Mouse (Mus musculus) G1E (cell line): Measurements from ENCODE around the gene Cyp2t4. TPM values are rescaled to one million over a fixed set of nuclear protein-coding genes. Genes with fewer than 3 reads are reported as not detected.

Experiments
- ATAC-seq: 2 replicates; pipeline ENCODE4 v1.8.0; 2016; ENCODE audit warnings: mild to moderate bottlenecking; ENCODE audit not compliant: insufficient number of reproducible peaks, poor library complexity, low FRiP score, severe bottlenecking; ENCODE audit errors: extremely low read depth
- DNase-seq: peaks from one replicate; pipeline ENCODE4 v3.0.0; 2012; ENCODE audit warnings: low spot score
- H3K27me3 ChIP-seq: 2 replicates; pipeline ENCODE4 v1.6.1; 2012; ENCODE audit warnings: mild to moderate bottlenecking, low read length, inconsistent platforms; ENCODE audit not compliant: insufficient read depth
- H3K36me3 ChIP-seq: replicated peaks from 2 replicates; pipeline ENCODE3; 2012; ENCODE audit warnings: mild to moderate bottlenecking, inconsistent platforms
- H3K4me1 ChIP-seq: 2 replicates; pipeline ENCODE4 v1.6.1; 2012; ENCODE audit warnings: low read depth, low read length, inconsistent platforms, mixed read lengths; ENCODE audit not compliant: insufficient read depth
- H3K4me3 ChIP-seq: 2 replicates; pipeline ENCODE4 v1.5.1; 2012; ENCODE audit warnings: low read depth, mild to moderate bottlenecking, inconsistent platforms, low read length, moderate library complexity, mixed read lengths
- H3K9me3 ChIP-seq: replicated peaks from 2 replicates; pipeline ENCODE4 v1.6.1; 2012; ENCODE audit warnings: inconsistent platforms
- CTCF ChIP-seq: IDR thresholded peaks from 2 replicates; pipeline ENCODE4 v1.5.1; 2012; ENCODE audit warnings: low read depth, low read length, inconsistent platforms, mixed read lengths
- GATA1 ChIP-seq: IDR thresholded peaks from 2 replicates; pipeline ENCODE4 v1.6.1; 2012; ENCODE audit warnings: borderline replicate concordance, low read length, inconsistent platforms, mixed read lengths
- GATA2 ChIP-seq: IDR thresholded peaks from 2 replicates; pipeline ENCODE4 v1.6.1; 2012; ENCODE audit warnings: low read depth, low read length, inconsistent platforms, borderline replicate concordance
- POLR2AphosphoS5 ChIP-seq: IDR thresholded peaks from 2 replicates; pipeline ENCODE4 v1.6.1; 2012; ENCODE audit warnings: low read depth, low read length, inconsistent platforms; ENCODE audit not compliant: insufficient replicate concordance
- TAL1 ChIP-seq: conservative IDR thresholded peaks from 2 replicates; pipeline ENCODE4 v1.6.1; 2012; ENCODE audit warnings: low read depth, low read length, inconsistent platforms, mixed read lengths
- polyA plus RNA-seq: library from polyadenylated mRNA; stranded (reverse); fragments of >175 nt; gene quantifications from 2 replicates; pipeline ENCODE4 v1.2.3, GENCODE M21; 2012
- total RNA-seq, 2 experiments: library from RNA; stranded (forward) in 1 of 2; stranded (reverse) in 1 of 2; fragments of 200-1000 nt in 1 of 2; fragments of >200 nt in 1 of 2; fragmentation: Nextera tagmentation in 1 of 2; gene quantifications; 2 replicates each; pipeline ENCODE4 v1.2.3; 2014 to 2017

Cyp2t4 gene
- total and polyA plus RNA-seq, 3 experiments, result not detected

DNA sequence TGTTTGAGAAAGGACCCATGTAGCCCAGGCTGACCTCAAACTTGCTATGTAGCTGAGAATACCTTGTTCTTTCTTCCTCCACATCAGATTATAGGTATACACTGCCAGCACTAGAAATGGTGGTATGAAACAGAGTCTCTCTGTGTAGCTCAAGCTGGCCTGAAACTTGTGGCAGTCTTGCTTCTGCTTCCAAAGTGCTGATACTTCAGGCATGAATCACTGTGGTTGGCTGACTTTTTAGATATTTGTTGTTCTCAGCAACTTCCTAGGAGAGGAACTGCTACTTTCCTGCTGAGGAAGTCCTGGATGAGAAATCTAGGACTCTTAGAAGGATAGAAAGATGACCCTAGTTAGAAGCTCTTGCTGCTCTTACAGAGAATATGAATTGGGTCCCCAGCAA is 44.8 kb downstream of the Cyp2t4 start:
- Histone ChIP-seq H3K36me3 (peaks cover 72% of the 10 kb centered on the region), H3K4me3 (no peak overlapping the region), H3K27me3 (no peaks in the 10 kb centered on the region), H3K4me1 (peaks cover 33% of the 10 kb centered on the region), H3K9me3 (no peaks in the 10 kb centered on the region)
- no peak for DNase-seq
- no peak for TF ChIP-seq GATA2
- TF ChIP-seq GATA1, result no peak
- no peak for TF ChIP-seq POLR2AphosphoS5
- TF ChIP-seq CTCF, result no peak
- TF ChIP-seq TAL1, result no peak
- ATAC-seq, result no peak

DNA sequence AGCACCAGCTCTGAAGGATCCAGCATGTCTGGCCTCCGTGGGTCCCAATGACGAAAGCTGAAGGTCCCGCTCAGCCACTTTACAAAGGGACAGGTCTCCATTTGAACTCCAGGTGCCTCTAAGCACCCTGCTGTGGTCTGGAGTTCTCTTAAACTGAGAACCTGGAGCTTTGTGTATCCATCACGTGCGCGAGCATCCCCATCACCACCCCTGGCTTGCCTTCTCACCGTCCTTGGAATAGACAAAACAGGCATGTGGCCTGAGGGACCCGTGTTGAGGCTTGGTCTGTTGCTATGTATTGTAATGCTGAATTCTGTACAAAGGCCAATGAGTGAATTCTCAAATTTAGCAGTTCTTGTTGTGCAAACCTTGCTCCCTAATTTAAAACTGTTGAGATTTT is 45.3 kb downstream of the Cyp2t4 start:
- peaks cover 29% of the 10 kb centered on the region for H3K4me1 ChIP-seq
- TF ChIP-seq TAL1, result no peak
- TF ChIP-seq GATA2, result no peak
- no peak for TF ChIP-seq GATA1
- TF ChIP-seq CTCF, result no peak
- no peak for TF ChIP-seq POLR2AphosphoS5
- no peak overlapping the region for H3K4me3 ChIP-seq
- ATAC-seq (no peak), DNase-seq (no peak)
- peaks cover 72% of the 10 kb centered on the region for H3K36me3 ChIP-seq
- no peaks in the 10 kb centered on the region for H3K9me3 ChIP-seq
- no peaks in the 10 kb centered on the region for H3K27me3 ChIP-seq

DNA sequence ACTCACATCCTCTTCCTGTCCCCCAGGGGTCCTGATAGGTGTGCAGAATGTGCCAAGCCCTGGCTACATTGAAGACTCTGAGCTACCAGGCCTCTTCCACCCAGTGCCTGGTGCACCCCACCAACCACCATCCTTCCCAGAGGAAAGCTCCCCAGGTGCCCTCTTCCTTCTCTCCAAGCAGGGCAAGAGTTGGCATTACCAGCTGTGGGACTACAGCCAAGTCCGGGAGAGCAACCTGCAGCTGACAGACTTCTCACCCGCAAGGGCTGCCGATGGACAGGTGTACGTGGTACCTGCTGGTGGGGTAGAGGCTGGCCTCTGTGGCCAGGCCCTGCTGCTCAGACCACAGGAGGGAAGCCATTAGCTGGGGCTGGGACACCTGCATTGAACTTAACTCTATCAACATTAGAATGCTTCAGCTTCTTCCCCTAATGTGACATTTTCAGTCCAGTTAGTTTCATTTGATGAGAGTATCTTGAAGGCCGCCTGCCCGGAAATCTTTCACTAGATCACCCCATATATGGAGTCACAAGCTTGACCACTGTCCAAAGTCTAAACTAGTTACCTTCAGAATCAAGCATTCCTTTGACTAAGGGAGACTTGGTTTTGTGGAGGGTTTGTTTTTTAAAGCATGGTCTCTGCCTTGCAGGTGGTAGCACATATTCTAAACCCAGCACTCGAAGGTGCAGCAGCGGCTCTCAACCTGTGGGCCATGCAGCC is 50.4 kb downstream of the Cyp2t4 start:
- Histone ChIP-seq H3K4me1 (peaks cover 3% of the 10 kb centered on the region; the same call in 1 of the 2 replicates), H3K4me3 (no peak overlapping the region), H3K9me3 (no peaks in the 10 kb centered on the region), H3K27me3 (no peaks in the 10 kb centered on the region), H3K36me3 (peaks cover 84% of the 10 kb centered on the region)
- no peak for ATAC-seq
- TF ChIP-seq POLR2AphosphoS5, result no peak
- no peak for TF ChIP-seq CTCF
- TF ChIP-seq TAL1, result no peak
- TF ChIP-seq GATA1, result no peak
- TF ChIP-seq GATA2, result no peak
- DNase-seq, result no peak

Other genes starting within 250 kb of the Cyp2t4 start
- not detected in 2 replicates for gene Cyp2a22, start 214.3 kb upstream of the Cyp2t4 start, total RNA-seq (2014; fragmentation: Nextera tagmentation)
- gene Cyp2a22, start 214.3 kb upstream of the Cyp2t4 start, total RNA-seq (2017), result 0.11 TPM in 1 of 2 replicates, not detected in the other
- not detected in 2 replicates for gene Cyp2a22, start 214.3 kb upstream of the Cyp2t4 start, polyA plus RNA-seq
- gene Cyp2a12, start 124.6 kb upstream of the Cyp2t4 start, total RNA-seq (2014; fragmentation: Nextera tagmentation), result not detected in 2 replicates
- not detected in 2 replicates for gene Cyp2a12, start 124.6 kb upstream of the Cyp2t4 start, total RNA-seq (2017)
- gene Cyp2a12, start 124.6 kb upstream of the Cyp2t4 start, polyA plus RNA-seq, result not detected in 2 replicates
- gene Cyp2f2, start 33.8 kb upstream of the Cyp2t4 start, total RNA-seq (2014; fragmentation: Nextera tagmentation), result not detected in 2 replicates
- not detected in 2 replicates for gene Cyp2f2, start 33.8 kb upstream of the Cyp2t4 start, total RNA-seq (2017)
- not detected in 2 replicates for gene Cyp2f2, start 33.8 kb upstream of the Cyp2t4 start, polyA plus RNA-seq
- 16.9 and 22.0 TPM in 2 replicates for gene Egln2, start 13.1 kb downstream of the Cyp2t4 start, total RNA-seq (2014; fragmentation: Nextera tagmentation)
- 42.6 and 46.4 TPM in 2 replicates for gene Egln2, start 13.1 kb downstream of the Cyp2t4 start, total RNA-seq (2017)
- 74.6 and 101 TPM in 2 replicates for gene Egln2, start 13.1 kb downstream of the Cyp2t4 start, polyA plus RNA-seq
- 36.5 and 37.4 TPM in 2 replicates for gene Rab4b, start 25.2 kb downstream of the Cyp2t4 start, total RNA-seq (2014; fragmentation: Nextera tagmentation)
- 14.6 and 15.2 TPM in 2 replicates for gene Rab4b, start 25.2 kb downstream of the Cyp2t4 start, total RNA-seq (2017)
- gene Rab4b, start 25.2 kb downstream of the Cyp2t4 start, polyA plus RNA-seq, result 182 and 204 TPM in 2 replicates
- 0.83 TPM in 1 of 2 replicates, not detected in the other for gene Gm21983, start 27.4 kb downstream of the Cyp2t4 start, total RNA-seq (2014; fragmentation: Nextera tagmentation)
- not detected in 2 replicates for gene Gm21983, start 27.4 kb downstream of the Cyp2t4 start, total RNA-seq (2017)
- 0.04 TPM in 1 of 2 replicates, not detected in the other for gene Gm21983, start 27.4 kb downstream of the Cyp2t4 start, polyA plus RNA-seq
- gene Mia, start 27.4 kb downstream of the Cyp2t4 start, total RNA-seq (2014; fragmentation: Nextera tagmentation), result 0.87 and 4.6 TPM in 2 replicates
- gene Mia, start 27.4 kb downstream of the Cyp2t4 start, total RNA-seq (2017), result 0.82 and 1.4 TPM in 2 replicates
- gene Mia, start 27.4 kb downstream of the Cyp2t4 start, polyA plus RNA-seq, result 0.24 TPM in 1 of 2 replicates, not detected in the other
- 14.5 and 15.5 TPM in 2 replicates for gene BC024978, start 42.1 kb downstream of the Cyp2t4 start, total RNA-seq (2014; fragmentation: Nextera tagmentation)
- gene BC024978, start 42.1 kb downstream of the Cyp2t4 start, total RNA-seq (2017), result 2.7 and 3.3 TPM in 2 replicates
- 3.5 and 4.8 TPM in 2 replicates for gene BC024978, start 42.1 kb downstream of the Cyp2t4 start, polyA plus RNA-seq
- 249 and 291 TPM in 2 replicates for gene Snrpa, start 42.6 kb downstream of the Cyp2t4 start, total RNA-seq (2014; fragmentation: Nextera tagmentation)
- gene Snrpa, start 42.6 kb downstream of the Cyp2t4 start, total RNA-seq (2017), result 96.6 and 101 TPM in 2 replicates
- 608 and 872 TPM in 2 replicates for gene Snrpa, start 42.6 kb downstream of the Cyp2t4 start, polyA plus RNA-seq
- 5.3 and 6.6 TPM in 2 replicates for gene Itpkc, start 74.9 kb downstream of the Cyp2t4 start, total RNA-seq (2014; fragmentation: Nextera tagmentation)
- 4.6 TPM in 2 replicates for gene Itpkc, start 74.9 kb downstream of the Cyp2t4 start, total RNA-seq (2017)
- gene Itpkc, start 74.9 kb downstream of the Cyp2t4 start, polyA plus RNA-seq, result 3.5 and 3.9 TPM in 2 replicates
- 19.3 and 30.4 TPM in 2 replicates for gene Coq8b, start 79.3 kb downstream of the Cyp2t4 start, total RNA-seq (2014; fragmentation: Nextera tagmentation)
- gene Coq8b, start 79.3 kb downstream of the Cyp2t4 start, total RNA-seq (2017), result 25.3 and 25.5 TPM in 2 replicates
- gene Coq8b, start 79.3 kb downstream of the Cyp2t4 start, polyA plus RNA-seq, result 62.2 and 65.3 TPM in 2 replicates
- 2.9 and 4.5 TPM in 2 replicates for gene Numbl, start 104.7 kb downstream of the Cyp2t4 start, total RNA-seq (2014; fragmentation: Nextera tagmentation)
- 1.3 and 1.6 TPM in 2 replicates for gene Numbl, start 104.7 kb downstream of the Cyp2t4 start, total RNA-seq (2017)
- 5.7 TPM in 2 replicates for gene Numbl, start 104.7 kb downstream of the Cyp2t4 start, polyA plus RNA-seq
- gene Ltbp4, start 184.0 kb downstream of the Cyp2t4 start, total RNA-seq (2014; fragmentation: Nextera tagmentation), result 0.39 and 9.1 TPM in 2 replicates
- 0.06 and 0.16 TPM in 2 replicates for gene Ltbp4, start 184.0 kb downstream of the Cyp2t4 start, total RNA-seq (2017)
- 1.0 and 1.5 TPM in 2 replicates for gene Ltbp4, start 184.0 kb downstream of the Cyp2t4 start, polyA plus RNA-seq
- gene Shkbp1, start 202.3 kb downstream of the Cyp2t4 start, total RNA-seq (2014; fragmentation: Nextera tagmentation), result 89.8 and 111 TPM in 2 replicates
- gene Shkbp1, start 202.3 kb downstream of the Cyp2t4 start, total RNA-seq (2017), result 27.4 and 29.5 TPM in 2 replicates
- 218 and 220 TPM in 2 replicates for gene Shkbp1, start 202.3 kb downstream of the Cyp2t4 start, polyA plus RNA-seq
- not detected in 2 replicates for gene Gm20479, start 203.7 kb downstream of the Cyp2t4 start, total RNA-seq (2014; fragmentation: Nextera tagmentation)
- 1.3 TPM in 1 of 2 replicates, not detected in the other for gene Gm20479, start 203.7 kb downstream of the Cyp2t4 start, total RNA-seq (2017)
- gene Gm20479, start 203.7 kb downstream of the Cyp2t4 start, polyA plus RNA-seq, result 1.2 and 1.4 TPM in 2 replicates